Mouse (Mus musculus) intestine, postnatal 0 days (tissue): ENCODE results near the gene 2010111I01Rik. TPM values are rescaled to one million over a fixed set of nuclear protein-coding genes. Genes with fewer than 3 reads are reported as not detected.

Experiments used
- ATAC-seq: fragments of 200-750 bp; cut with Nextera tagmentation; 2 replicates; pipeline ENCODE4 v1.8.0; 2017; ENCODE audit warnings: mild to moderate bottlenecking, moderate TSS enrichment, moderate library complexity
- H3K27ac ChIP-seq: fragments of 300-500 bp; sonication (generic); 2 replicates; pipeline ENCODE4 v1.5.1; 2014; ENCODE audit warnings: mild to moderate bottlenecking, low read depth, low read length, moderate library complexity
- H3K27me3 ChIP-seq: fragments of 300-500 bp; sonication (generic); replicated peaks from 2 replicates; pipeline ENCODE4 v1.6.1; 2014; ENCODE audit warnings: low read length, mixed read lengths; ENCODE audit not compliant: control insufficient read depth, insufficient read depth
- H3K36me3 ChIP-seq: fragments of 300-500 bp; sonication (generic); 2 replicates; pipeline ENCODE4 v1.6.1; 2014; ENCODE audit warnings: mild to moderate bottlenecking, moderate library complexity; ENCODE audit not compliant: control insufficient read depth, insufficient read depth
- H3K4me1 ChIP-seq: fragments of 300-500 bp; sonication (generic); replicated peaks from 2 replicates; pipeline ENCODE4 v1.6.1; 2014; ENCODE audit warnings: antibody characterized with exemption, low read length, mixed read lengths; ENCODE audit not compliant: control insufficient read depth, insufficient read depth
- H3K4me2 ChIP-seq: fragments of 300-500 bp; sonication (generic); replicated peaks from 2 replicates; pipeline ENCODE4 v1.6.1; 2014; ENCODE audit warnings: low read depth, mild to moderate bottlenecking, moderate library complexity
- H3K4me3 ChIP-seq: fragments of 300-500 bp; sonication (generic); 2 replicates; pipeline ENCODE4 v1.5.1; 2014; ENCODE audit warnings: low read depth, low read length
- H3K9ac ChIP-seq: fragments of 300-500 bp; sonication (generic); 2 replicates; pipeline ENCODE4 v1.6.1; 2014; ENCODE audit warnings: mild to moderate bottlenecking, low read depth, low read length
- H3K9me3 ChIP-seq: fragments of 300-500 bp; sonication (generic); 2 replicates; pipeline ENCODE4 v1.6.1; 2016; ENCODE audit warnings: mixed run types; ENCODE audit not compliant: control insufficient read depth
- CTCF ChIP-seq: sonication (generic); IDR thresholded peaks from 2 replicates; pipeline ENCODE4 v1.5.1; 2016; ENCODE audit warnings: low read depth, mild to moderate bottlenecking, control low read depth, antibody characterized with exemption, moderate library complexity
- WGBS: fragments of 180-500 bp; shearing (Covaris S2); extraction: QIAGEN DNeasy Blood & Tissue Kit; methylation state at CpG from one replicate; pipeline ENCODE4 v1.1.7; 2014; 5-methylcytosine and 5-hydroxymethylcytosine counted together
- microRNA counts: library from miRNA; unstranded; fragments of <30 nt; microRNA quantifications from one replicate; lab custom pipeline; 2016
- microRNA-seq: library from miRNA; unstranded; fragments of <30 nt; microRNA quantifications from one replicate; pipeline ENCODE4, GENCODE M21; 2016
- polyA plus RNA-seq: library from polyadenylated mRNA; unstranded; fragments of >200 nt; fragmentation: Nextera tagmentation; extraction: Ambion mirVana; gene quantifications from 2 replicates; pipeline ENCODE4 v1.2.1, GENCODE M21; 2015

2010111I01Rik gene
- polyA plus RNA-seq, 1 experiment from 2014 or later = 72.7 TPM

- Histone ChIP-seq H3K27me3 (no peaks in the 10 kb centered on the region), H3K4me2 (no peak overlapping the region), H3K4me1 (no peaks in the 10 kb centered on the region), H3K36me3 (no peaks in the 10 kb centered on the region), H3K9me3 (no peaks in the 10 kb centered on the region), H3K27ac (no peak overlapping the region), H3K9ac (no peak overlapping the region), H3K4me3 (no peak overlapping the region)
- TF ChIP-seq CTCF = no peak
- no peak for ATAC-seq
- WGBS = 66% methylated on average over 4 of the region's 4 CpGs
Observed at GRCm38 (mm10) chr13:63359393-63359792, 394.7 kb downstream of the 2010111I01Rik start.

GRCm38 (mm10) chr13:63360111-63360885, 395.6 kb downstream of the 2010111I01Rik start:
- H3K9ac ChIP-seq = no peak overlapping the region
- H3K4me3 ChIP-seq = no peak overlapping the region
- no peak for TF ChIP-seq CTCF
- no peaks in the 10 kb centered on the region for H3K36me3 ChIP-seq
- no peak for ATAC-seq
- H3K4me1 ChIP-seq = no peaks in the 10 kb centered on the region
- H3K4me2 ChIP-seq = no peak overlapping the region
- no peaks in the 10 kb centered on the region for H3K9me3 ChIP-seq
- WGBS = 80% methylated on average over 4 of the region's 4 CpGs
- no peaks in the 10 kb centered on the region for H3K27me3 ChIP-seq
- H3K27ac ChIP-seq = no peak overlapping the region

- no peak for TF ChIP-seq CTCF
- no peak overlapping the region for H3K9ac ChIP-seq
- H3K4me2 ChIP-seq = no peak overlapping the region
- H3K27ac ChIP-seq = no peak overlapping the region
- WGBS = 77% methylated on average over 3 of the region's 3 CpGs
- no peak for ATAC-seq
- H3K4me3 ChIP-seq = no peak overlapping the region
- no peaks in the 10 kb centered on the region for H3K36me3 ChIP-seq
- no peaks in the 10 kb centered on the region for H3K4me1 ChIP-seq
- no peaks in the 10 kb centered on the region for H3K9me3 ChIP-seq
- H3K27me3 ChIP-seq = no peaks in the 10 kb centered on the region
Observed at GRCm38 (mm10) chr13:63361755-63362154, 397.1 kb downstream of the 2010111I01Rik start.

GRCm38 (mm10) chr13:63373460-63374166, 408.9 kb downstream of the 2010111I01Rik start:
- Histone ChIP-seq H3K27ac (no peak overlapping the region), H3K4me3 (no peak overlapping the region), H3K9me3 (no peaks in the 10 kb centered on the region), H3K4me1 (no peaks in the 10 kb centered on the region), H3K27me3 (no peaks in the 10 kb centered on the region), H3K36me3 (no peaks in the 10 kb centered on the region), H3K9ac (no peak overlapping the region), H3K4me2 (no peak overlapping the region)
- ATAC-seq = no peak
- TF ChIP-seq CTCF = no peak
- 81% methylated on average over 7 of the region's 7 CpGs for WGBS

MicroRNAs encoded within 50 kb of the gene (microRNA counts, 519-probe panel; counts per million panel counts)
- microRNA mmu-miR-23b (lab: Ali Mortazavi, UCI) = 5,154 counts per million, percentile 85 among the panel's probes with 10 or more counts
- microRNA mmu-miR-24 (lab: Ali Mortazavi, UCI) = 4,474 counts per million, percentile 70 among the panel's probes with 10 or more counts
- microRNA mmu-miR-27b (lab: Ali Mortazavi, UCI) = 3,811 counts per million, percentile 53 among the panel's probes with 10 or more counts

Small RNAs within 50 kb of the gene (microRNA-seq; reads per million reads assigned to microRNA genes)
- gene Mir23b (17,611 reads per million, percentile 96 among the genes with 10 or more reads in this experiment), gene Mir24-1 (not detected), gene Mir27b (2,867 reads per million, percentile 85 among the genes with 10 or more reads in this experiment), gene Mir3074-1 (not detected)

Other genes starting within 250 kb of the 2010111I01Rik start
- 5.6 and 6.4 TPM in 2 replicates for gene Platr25, start 204.2 kb upstream of the 2010111I01Rik start, polyA plus RNA-seq
- 1.2 and 1.7 TPM in 2 replicates for gene Gm5141, start 179.1 kb upstream of the 2010111I01Rik start, polyA plus RNA-seq
- gene Fbp2, start 106.5 kb upstream of the 2010111I01Rik start, polyA plus RNA-seq = 474 and 501 TPM in 2 replicates
- 529 and 593 TPM in 2 replicates for gene Fbp1, start 76.6 kb upstream of the 2010111I01Rik start, polyA plus RNA-seq